Mouse (Mus musculus): ENCODE results near the gene Itgb4. TPM values are rescaled to one million over a fixed set of nuclear protein-coding genes. Genes with fewer than 3 reads are reported as not detected.

Itgb4 gene
- polyA plus RNA-seq, 1 experiment from 2014 or later = 0.67 TPM

GRCm38 (mm10) chr11:115964977-115965604 lies 9.4 kb upstream of the Itgb4 start:
- ATAC-seq = no peak
- no peaks in the 10 kb centered on the region for H3K9me3 ChIP-seq (ENCODE audit: control insufficient read depth, low read length)
- H3K4me3 ChIP-seq (replicated peaks; ENCODE audit: low read length) = no peak overlapping the region
- 83% methylated on average over 10 of the region's 10 CpGs for WGBS
- H3K36me3 ChIP-seq (ENCODE audit: control insufficient read depth, insufficient read depth) = peaks cover 50% of the 10 kb centered on the region
- H3K9ac ChIP-seq (replicated peaks; ENCODE audit: low read depth, low read length) = no peak overlapping the region
- H3K27ac ChIP-seq (ENCODE audit: low read length) = no peak overlapping the region
- H3K27me3 ChIP-seq (replicated peaks; ENCODE audit: control insufficient read depth, insufficient read depth, low read length) = no peaks in the 10 kb centered on the region
- no peak overlapping the region for H3K4me2 ChIP-seq (ENCODE audit: low read length)
- no peaks in the 10 kb centered on the region for H3K4me1 ChIP-seq (replicated peaks; ENCODE audit: control insufficient read depth, insufficient read depth, low read length)

DNA sequence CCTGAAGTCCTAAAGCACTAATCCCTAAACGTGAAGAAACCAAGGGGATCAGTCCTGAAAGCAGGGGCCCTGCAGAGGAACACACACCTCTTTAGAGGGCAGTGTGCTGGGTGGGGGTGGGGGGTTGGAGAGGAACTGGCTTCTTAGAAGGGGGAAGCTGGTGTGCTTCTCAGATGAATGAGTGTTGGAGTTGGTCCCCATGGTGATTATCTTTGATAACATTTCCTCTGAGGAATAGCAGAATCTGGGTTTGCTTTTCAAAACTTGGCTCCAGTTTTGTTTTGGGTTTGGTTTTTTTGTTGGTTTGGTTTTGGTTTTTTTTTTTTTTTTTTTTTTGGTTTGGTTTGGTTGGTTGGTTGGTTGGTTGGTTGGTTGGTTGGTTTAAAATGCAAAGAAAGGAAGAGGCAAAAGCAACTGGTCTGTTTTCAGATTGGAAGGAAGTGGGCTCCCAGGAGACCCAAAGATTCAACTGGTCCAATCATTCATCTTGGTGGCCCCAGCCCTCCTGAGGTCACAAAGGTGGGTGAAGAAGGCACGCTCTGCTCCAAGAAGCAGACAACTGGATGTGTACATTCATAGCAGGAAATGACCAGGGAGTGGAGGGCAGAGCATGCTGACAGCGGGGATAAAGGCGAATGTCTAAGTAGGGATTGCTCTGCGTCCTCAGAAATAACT lies 5.6 kb upstream of the Itgb4 start:
- H3K4me2 ChIP-seq (ENCODE audit: low read length) = no peak overlapping the region
- H3K4me1 ChIP-seq (replicated peaks; ENCODE audit: control insufficient read depth, insufficient read depth, low read length) = no peaks in the 10 kb centered on the region
- 68% methylated on average over 5 of the region's 5 CpGs for WGBS
- no peak overlapping the region for H3K4me3 ChIP-seq (replicated peaks; ENCODE audit: low read length)
- no peak for ATAC-seq
- H3K27ac ChIP-seq (ENCODE audit: low read length) = no peak overlapping the region
- H3K9ac ChIP-seq (replicated peaks; ENCODE audit: low read depth, low read length) = no peak overlapping the region
- H3K9me3 ChIP-seq (ENCODE audit: control insufficient read depth, low read length) = no peaks in the 10 kb centered on the region
- peaks cover 29% of the 10 kb centered on the region for H3K36me3 ChIP-seq (ENCODE audit: control insufficient read depth, insufficient read depth)
- H3K27me3 ChIP-seq (replicated peaks; ENCODE audit: control insufficient read depth, insufficient read depth, low read length) = 0 out of 2 replicates have a peak, but pooled peaks cover under 1% of the 10 kb centered on the region

- 73% methylated on average over 15 of the region's 15 CpGs for WGBS
- no peak overlapping the region for H3K9ac ChIP-seq (replicated peaks; ENCODE audit: low read depth, low read length)
- H3K4me1 ChIP-seq (replicated peaks; ENCODE audit: control insufficient read depth, insufficient read depth, low read length) = peaks cover 9% of the 10 kb centered on the region
- H3K27me3 ChIP-seq (replicated peaks; ENCODE audit: control insufficient read depth, insufficient read depth, low read length) = peaks cover 12% of the 10 kb centered on the region; the same call in 1 of the 2 replicates
- peaks cover 17% of the 10 kb centered on the region for H3K36me3 ChIP-seq (ENCODE audit: control insufficient read depth, insufficient read depth)
- H3K9me3 ChIP-seq (ENCODE audit: control insufficient read depth, low read length) = no peaks in the 10 kb centered on the region
- no peak for ATAC-seq
- no peak overlapping the region for H3K27ac ChIP-seq (ENCODE audit: low read length)
- H3K4me2 ChIP-seq (ENCODE audit: low read length) = no peak overlapping the region
- H3K4me3 ChIP-seq (replicated peaks; ENCODE audit: low read length) = no peak overlapping the region
These were observed 4.4 kb upstream of the Itgb4 start for GRCm38 (mm10) chr11:115970006-115970673.

GRCm38 (mm10) chr11:115971016-115971415 lies 3.5 kb upstream of the Itgb4 start:
- ATAC-seq = no peak
- Histone ChIP-seq H3K36me3 (ENCODE audit: control insufficient read depth, insufficient read depth) (peaks cover 11% of the 10 kb centered on the region), H3K9me3 (ENCODE audit: control insufficient read depth, low read length) (no peaks in the 10 kb centered on the region), H3K27ac (ENCODE audit: low read length) (no peak overlapping the region), H3K27me3 (replicated peaks; ENCODE audit: control insufficient read depth, insufficient read depth, low read length) (peaks cover 15% of the 10 kb centered on the region; the same call in 1 of the 2 replicates), H3K4me3 (replicated peaks; ENCODE audit: low read length) (no peak overlapping the region), H3K4me1 (replicated peaks; ENCODE audit: control insufficient read depth, insufficient read depth, low read length) (peaks cover 11% of the 10 kb centered on the region), H3K9ac (replicated peaks; ENCODE audit: low read depth, low read length) (no peak overlapping the region), H3K4me2 (ENCODE audit: low read length) (no peak overlapping the region)
- 76% methylated on average over 6 of the region's 6 CpGs for WGBS

DNA sequence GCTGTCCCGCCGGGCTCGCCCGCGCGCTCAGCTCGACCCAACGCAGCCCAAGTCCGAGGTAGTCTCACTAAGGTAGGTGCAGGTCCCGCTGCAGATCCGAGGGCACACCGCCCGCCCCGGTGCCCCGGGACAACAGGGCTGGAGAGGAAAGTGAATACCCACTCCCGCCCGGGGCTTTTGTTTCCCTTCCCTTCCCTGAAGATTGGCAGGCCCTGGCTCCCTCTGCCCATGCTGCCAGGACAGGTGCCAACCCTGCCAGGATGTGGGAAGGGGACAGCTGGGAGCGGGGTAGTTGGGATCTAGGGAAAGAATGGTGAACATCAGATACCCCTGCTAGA lies 543 bp downstream of the Itgb4 start:
- Histone ChIP-seq H3K4me2 (ENCODE audit: low read length) (peak overlapping the region; percentile 51), H3K27ac (ENCODE audit: low read length) (no peak overlapping the region), H3K4me1 (replicated peaks; ENCODE audit: control insufficient read depth, insufficient read depth, low read length) (peaks cover 11% of the 10 kb centered on the region), H3K9me3 (ENCODE audit: control insufficient read depth, low read length) (no peaks in the 10 kb centered on the region), H3K36me3 (ENCODE audit: control insufficient read depth, insufficient read depth) (no peaks in the 10 kb centered on the region), H3K9ac (replicated peaks; ENCODE audit: low read depth, low read length) (peak overlapping the region; percentile 47; the same call in 1 of the 2 replicates), H3K4me3 (replicated peaks; ENCODE audit: low read length) (peak overlapping the region; percentile 36), H3K27me3 (replicated peaks; ENCODE audit: control insufficient read depth, insufficient read depth, low read length) (peaks cover 17% of the 10 kb centered on the region)
- ATAC-seq = no peak
- WGBS = 2% methylated on average over 18 of the region's 18 CpGs

GRCm38 (mm10) chr11:115975544-115975943 lies 1.0 kb downstream of the Itgb4 start:
- no peaks in the 10 kb centered on the region for H3K9me3 ChIP-seq (ENCODE audit: control insufficient read depth, low read length)
- 33% methylated on average over 12 of the region's 12 CpGs for WGBS
- H3K4me1 ChIP-seq (replicated peaks; ENCODE audit: control insufficient read depth, insufficient read depth, low read length) = peaks cover 11% of the 10 kb centered on the region
- H3K27ac ChIP-seq (ENCODE audit: low read length) = no peak overlapping the region
- no peaks in the 10 kb centered on the region for H3K36me3 ChIP-seq (ENCODE audit: control insufficient read depth, insufficient read depth)
- peaks cover 17% of the 10 kb centered on the region for H3K27me3 ChIP-seq (replicated peaks; ENCODE audit: control insufficient read depth, insufficient read depth, low read length)
- H3K9ac ChIP-seq (replicated peaks; ENCODE audit: low read depth, low read length) = no peak overlapping the region
- no peak for ATAC-seq
- no peak overlapping the region for H3K4me2 ChIP-seq (ENCODE audit: low read length)
- no peak overlapping the region for H3K4me3 ChIP-seq (replicated peaks; ENCODE audit: low read length)

DNA sequence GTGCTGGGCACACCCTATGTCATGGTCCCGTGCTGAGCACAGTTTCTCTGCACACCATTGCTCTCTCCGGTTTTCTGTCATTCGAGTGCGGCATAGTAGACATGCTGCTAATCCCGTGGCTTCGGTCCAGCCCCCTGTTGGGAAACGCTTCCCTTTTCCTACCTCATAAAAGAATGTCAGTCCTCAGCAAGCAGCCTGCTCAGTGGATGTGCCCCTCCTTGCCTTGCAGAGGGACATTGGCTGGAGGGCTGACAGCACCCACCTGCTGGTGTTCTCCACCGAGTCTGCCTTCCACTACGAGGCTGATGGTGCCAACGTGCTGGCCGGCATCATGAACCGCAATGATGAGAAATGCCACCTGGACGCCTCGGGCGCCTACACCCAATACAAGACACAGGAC lies 8.0 kb downstream of the Itgb4 start:
- Histone ChIP-seq H3K9me3 (ENCODE audit: control insufficient read depth, low read length) (no peaks in the 10 kb centered on the region), H3K27me3 (replicated peaks; ENCODE audit: control insufficient read depth, insufficient read depth, low read length) (0 out of 2 replicates have a peak, but pooled peaks cover 2% of the 10 kb centered on the region), H3K9ac (replicated peaks; ENCODE audit: low read depth, low read length) (no peak overlapping the region), H3K4me3 (replicated peaks; ENCODE audit: low read length) (no peak overlapping the region), H3K4me2 (ENCODE audit: low read length) (no peak overlapping the region), H3K36me3 (ENCODE audit: control insufficient read depth, insufficient read depth) (no peaks in the 10 kb centered on the region), H3K4me1 (replicated peaks; ENCODE audit: control insufficient read depth, insufficient read depth, low read length) (no peaks in the 10 kb centered on the region), H3K27ac (ENCODE audit: low read length) (no peak overlapping the region)
- WGBS = 87% methylated on average over 15 of the region's 15 CpGs
- ATAC-seq = no peak

GRCm38 (mm10) chr11:115983291-115983690 lies 8.8 kb downstream of the Itgb4 start:
- WGBS = 91% methylated on average over 8 of the region's 8 CpGs
- Histone ChIP-seq H3K9ac (replicated peaks; ENCODE audit: low read depth, low read length) (no peak overlapping the region), H3K4me2 (ENCODE audit: low read length) (no peak overlapping the region), H3K4me1 (replicated peaks; ENCODE audit: control insufficient read depth, insufficient read depth, low read length) (no peaks in the 10 kb centered on the region), H3K27ac (ENCODE audit: low read length) (no peak overlapping the region), H3K4me3 (replicated peaks; ENCODE audit: low read length) (no peak overlapping the region), H3K36me3 (ENCODE audit: control insufficient read depth, insufficient read depth) (no peaks in the 10 kb centered on the region), H3K9me3 (ENCODE audit: control insufficient read depth, low read length) (no peaks in the 10 kb centered on the region), H3K27me3 (replicated peaks; ENCODE audit: control insufficient read depth, insufficient read depth, low read length) (no peaks in the 10 kb centered on the region)
- no peak for ATAC-seq

GRCm38 (mm10) chr11:115989686-115990085 lies 15.2 kb downstream of the Itgb4 start:
- H3K4me2 ChIP-seq (ENCODE audit: low read length) = no peak overlapping the region

More at GRCm38 (mm10) chr11:115989686-115990085, 15.2 kb downstream of the Itgb4 start:
- Histone ChIP-seq H3K27me3 (replicated peaks; ENCODE audit: control insufficient read depth, insufficient read depth, low read length) (no peaks in the 10 kb centered on the region), H3K36me3 (ENCODE audit: control insufficient read depth, insufficient read depth) (no peaks in the 10 kb centered on the region), H3K9me3 (ENCODE audit: control insufficient read depth, low read length) (no peaks in the 10 kb centered on the region), H3K4me3 (replicated peaks; ENCODE audit: low read length) (no peak overlapping the region), H3K27ac (ENCODE audit: low read length) (no peak overlapping the region), H3K4me1 (replicated peaks; ENCODE audit: control insufficient read depth, insufficient read depth, low read length) (no peaks in the 10 kb centered on the region), H3K9ac (replicated peaks; ENCODE audit: low read depth, low read length) (no peak overlapping the region)
- no peak for ATAC-seq
- WGBS = 20% methylated on average over 15 of the region's 15 CpGs

All from forebrain, embryonic 16.5 days (tissue).